Mouse (Mus musculus) hindbrain, embryonic 12.5 days (tissue): ENCODE data around the gene Pdk2. TPM values are rescaled to one million over a fixed set of nuclear protein-coding genes. Genes with fewer than 3 reads are reported as not detected.

Experiments used
- ATAC-seq: fragments of 200-750 bp; cut with Nextera tagmentation; 2 replicates; pipeline ENCODE4 v1.8.0; 2017; ENCODE audit warnings: moderate TSS enrichment; ENCODE audit not compliant: low FRiP score
- H3K27ac ChIP-seq: fragments of 300-500 bp; sonication (generic); 2 replicates; pipeline ENCODE4 v1.5.1; 2016; ENCODE audit warnings: mild to moderate bottlenecking
- H3K27me3 ChIP-seq: fragments of 300-500 bp; sonication (generic); 2 replicates; pipeline ENCODE4 v1.6.1; 2016; ENCODE audit warnings: mild to moderate bottlenecking
- H3K36me3 ChIP-seq: fragments of 300-500 bp; sonication (generic); 2 replicates; pipeline ENCODE4 v1.6.1; 2016; ENCODE audit warnings: mild to moderate bottlenecking
- H3K4me1 ChIP-seq: fragments of 300-500 bp; sonication (generic); 2 replicates; pipeline ENCODE4 v1.6.1; 2016
- H3K4me2 ChIP-seq: fragments of 300-500 bp; sonication (generic); replicated peaks from 2 replicates; pipeline ENCODE4 v1.6.1; 2016; ENCODE audit warnings: mild to moderate bottlenecking
- H3K4me3 ChIP-seq: fragments of 300-500 bp; sonication (generic); 2 replicates; pipeline ENCODE4 v1.5.1; 2016; ENCODE audit warnings: mild to moderate bottlenecking
- H3K9ac ChIP-seq: fragments of 300-500 bp; sonication (generic); 2 replicates; pipeline ENCODE4 v1.6.1; 2016; ENCODE audit warnings: mild to moderate bottlenecking, moderate library complexity
- H3K9me3 ChIP-seq: fragments of 300-500 bp; sonication (generic); replicated peaks from 2 replicates; pipeline ENCODE4 v1.6.1; 2016; ENCODE audit warnings: mild to moderate bottlenecking
- WGBS: fragments of 180-500 bp; shearing (Covaris S2); methylation state at CpG from one replicate; pipeline ENCODE4 v1.1.7; 2016; 5-methylcytosine and 5-hydroxymethylcytosine counted together
- polyA plus RNA-seq: library from polyadenylated mRNA; unstranded; fragments of >200 nt; fragmentation: Nextera tagmentation; extraction: Ambion mirVana; gene quantifications from 2 replicates; pipeline ENCODE4 v1.2.1, GENCODE M21; 2016

The Pdk2 gene
- polyA plus RNA-seq, 1 experiment from 2014 or later = 22.5 TPM

GRCm38 (mm10) chr11:95077956-95078355 is 36.8 kb upstream of the Pdk2 start:
- 60% methylated on average over 7 of the region's 7 CpGs for WGBS
- Histone ChIP-seq H3K9me3 (no peaks in the 10 kb centered on the region), H3K4me3 (no peak overlapping the region), H3K4me2 (no peak overlapping the region), H3K27ac (no peak overlapping the region), H3K4me1 (peaks cover 24% of the 10 kb centered on the region), H3K27me3 (peaks cover 59% of the 10 kb centered on the region), H3K9ac (no peak overlapping the region), H3K36me3 (no peaks in the 10 kb centered on the region)
- no peak for ATAC-seq

- H3K4me3 ChIP-seq = peak within 1 kb of the TSS; percentile 56
- peak; percentile 60 for ATAC-seq
- peak within 1 kb of the TSS; percentile 63 for H3K9ac ChIP-seq
- H3K9me3 ChIP-seq = no peaks in the 10 kb centered on the region
- WGBS = under 1% methylated on average over 43 of the region's 51 CpGs
- peaks cover 28% of the 10 kb centered on the region for H3K4me1 ChIP-seq
- H3K27ac ChIP-seq = peak within 1 kb of the TSS; percentile 66; the same call in 1 of the 2 replicates
- H3K27me3 ChIP-seq = peaks cover 59% of the 10 kb centered on the region
- H3K36me3 ChIP-seq = no peaks in the 10 kb centered on the region
- peak within 1 kb of the TSS; percentile 84 for H3K4me2 ChIP-seq
Measured at GRCm38 (mm10) chr11:95076536-95077111, 35.5 kb upstream of the Pdk2 start, which contains the start of gene Itga3. Gene Itga3 (minus strand): TSS chr11:95076801.

GRCm38 (mm10) chr11:95076041-95076535 is 34.9 kb upstream of the Pdk2 start:
- WGBS = under 1% methylated on average over 42 of the region's 42 CpGs
- peak; percentile 59 for ATAC-seq
- Histone ChIP-seq H3K27ac (peak overlapping the region; percentile 66; the same call in 1 of the 2 replicates), H3K4me2 (peak overlapping the region; percentile 84), H3K9me3 (no peaks in the 10 kb centered on the region), H3K36me3 (no peaks in the 10 kb centered on the region), H3K4me3 (peak overlapping the region; percentile 56), H3K4me1 (peaks cover 28% of the 10 kb centered on the region), H3K9ac (peak overlapping the region; percentile 63), H3K27me3 (peaks cover 59% of the 10 kb centered on the region)

GRCm38 (mm10) chr11:95075197-95076040 is 34.3 kb upstream of the Pdk2 start:
- Histone ChIP-seq H3K4me3 (peak overlapping the region; percentile 56), H3K27ac (no peak overlapping the region), H3K9me3 (no peaks in the 10 kb centered on the region), H3K4me2 (peak overlapping the region; percentile 84), H3K9ac (peak overlapping the region; percentile 63), H3K36me3 (no peaks in the 10 kb centered on the region), H3K27me3 (peaks cover 59% of the 10 kb centered on the region), H3K4me1 (peaks cover 28% of the 10 kb centered on the region)
- no peak for ATAC-seq
- WGBS = 8% methylated on average over 19 of the region's 19 CpGs

- Histone ChIP-seq H3K9ac (no peak overlapping the region), H3K36me3 (no peaks in the 10 kb centered on the region), H3K27ac (no peak overlapping the region), H3K27me3 (peaks cover 56% of the 10 kb centered on the region), H3K4me2 (peak overlapping the region; percentile 84; the same call in 1 of the 2 replicates), H3K4me3 (peak overlapping the region; percentile 56; the same call in 1 of the 2 replicates), H3K4me1 (peaks cover 28% of the 10 kb centered on the region), H3K9me3 (no peaks in the 10 kb centered on the region)
- ATAC-seq = no peak
- WGBS = 78% methylated on average over 4 of the region's 4 CpGs
Measured at GRCm38 (mm10) chr11:95074694-95075093, 33.5 kb upstream of the Pdk2 start.

- Histone ChIP-seq H3K4me2 (no peak overlapping the region), H3K4me3 (no peak overlapping the region), H3K27me3 (peaks cover 47% of the 10 kb centered on the region), H3K36me3 (no peaks in the 10 kb centered on the region), H3K9me3 (no peaks in the 10 kb centered on the region), H3K4me1 (peaks cover 28% of the 10 kb centered on the region), H3K27ac (no peak overlapping the region), H3K9ac (no peak overlapping the region)
- 78% methylated on average over 4 of the region's 4 CpGs for WGBS
- no peak for ATAC-seq
Measured at GRCm38 (mm10) chr11:95073835-95074234, 32.7 kb upstream of the Pdk2 start.

- Histone ChIP-seq H3K4me2 (no peak overlapping the region), H3K4me3 (no peak overlapping the region), H3K27ac (no peak overlapping the region), H3K36me3 (no peaks in the 10 kb centered on the region), H3K9me3 (no peaks in the 10 kb centered on the region), H3K27me3 (peaks cover 37% of the 10 kb centered on the region), H3K9ac (no peak overlapping the region), H3K4me1 (peaks cover 25% of the 10 kb centered on the region)
- 72% methylated on average over 5 of the region's 5 CpGs for WGBS
- ATAC-seq = no peak
Measured at GRCm38 (mm10) chr11:95072804-95073203, 31.6 kb upstream of the Pdk2 start.

- Histone ChIP-seq H3K36me3 (no peaks in the 10 kb centered on the region), H3K4me2 (no peak overlapping the region), H3K27ac (no peak overlapping the region), H3K9me3 (no peaks in the 10 kb centered on the region), H3K9ac (no peak overlapping the region), H3K27me3 (peaks cover 30% of the 10 kb centered on the region), H3K4me3 (no peak overlapping the region), H3K4me1 (peaks cover 24% of the 10 kb centered on the region)
- no peak for ATAC-seq
- 70% methylated on average over 8 of the region's 8 CpGs for WGBS
Measured at GRCm38 (mm10) chr11:95072136-95072535, 31.0 kb upstream of the Pdk2 start.

- H3K4me2 ChIP-seq = no peak overlapping the region
- 66% methylated on average over 7 of the region's 7 CpGs for WGBS
- no peak overlapping the region for H3K27ac ChIP-seq
- peaks cover 21% of the 10 kb centered on the region for H3K4me1 ChIP-seq
- no peak for ATAC-seq
- no peak overlapping the region for H3K9ac ChIP-seq
- H3K4me3 ChIP-seq = no peak overlapping the region
- no peaks in the 10 kb centered on the region for H3K36me3 ChIP-seq
- H3K27me3 ChIP-seq = peaks cover 26% of the 10 kb centered on the region
- no peaks in the 10 kb centered on the region for H3K9me3 ChIP-seq
Measured at GRCm38 (mm10) chr11:95071266-95071665, 30.1 kb upstream of the Pdk2 start.

GRCm38 (mm10) chr11:95070140-95071107 is 29.3 kb upstream of the Pdk2 start:
- H3K4me3 ChIP-seq = no peak overlapping the region
- no peaks in the 10 kb centered on the region for H3K9me3 ChIP-seq
- peaks cover 18% of the 10 kb centered on the region for H3K27me3 ChIP-seq
- no peaks in the 10 kb centered on the region for H3K36me3 ChIP-seq
- WGBS = 72% methylated on average over 8 of the region's 8 CpGs
- H3K4me1 ChIP-seq = peaks cover 14% of the 10 kb centered on the region
- H3K27ac ChIP-seq = no peak overlapping the region
- no peak for ATAC-seq
- H3K9ac ChIP-seq = no peak overlapping the region
- H3K4me2 ChIP-seq = no peak overlapping the region

- Histone ChIP-seq H3K27me3 (peaks cover 8% of the 10 kb centered on the region), H3K4me1 (peaks cover 5% of the 10 kb centered on the region; the same call in 1 of the 2 replicates), H3K9ac (no peak overlapping the region), H3K4me2 (no peak overlapping the region), H3K4me3 (no peak overlapping the region), H3K9me3 (no peaks in the 10 kb centered on the region), H3K27ac (no peak overlapping the region), H3K36me3 (no peaks in the 10 kb centered on the region)
- no peak for ATAC-seq
- 85% methylated on average over 10 of the region's 10 CpGs for WGBS
Measured at GRCm38 (mm10) chr11:95069226-95069957, 28.2 kb upstream of the Pdk2 start.
